Mouse (Mus musculus) forebrain, embryonic 15.5 days (tissue): Measurements from ENCODE around the gene Ubqln3. TPM values are rescaled to one million over a fixed set of nuclear protein-coding genes. Genes with fewer than 3 reads are reported as not detected.

ENCODE experiments used
- ATAC-seq: fragments of 200-750 bp; cut with Nextera tagmentation; replicated peaks from 2 replicates; pipeline ENCODE4 v1.8.0; 2017; ENCODE audit warnings: mild to moderate bottlenecking, moderate TSS enrichment, moderate library complexity
- H3K27ac ChIP-seq: fragments of 300-500 bp; sonication (generic); replicated peaks from 2 replicates; pipeline ENCODE4 v1.5.1; 2015; ENCODE audit warnings: mild to moderate bottlenecking, inconsistent platforms
- H3K27me3 ChIP-seq: fragments of 300-500 bp; sonication (generic); 2 replicates; pipeline ENCODE4 v1.6.1; 2015; ENCODE audit warnings: inconsistent platforms
- H3K36me3 ChIP-seq: fragments of 300-500 bp; sonication (generic); 2 replicates; pipeline ENCODE4 v1.6.1; 2015; ENCODE audit warnings: mild to moderate bottlenecking, inconsistent platforms
- H3K4me1 ChIP-seq: fragments of 300-500 bp; sonication (generic); 2 replicates; pipeline ENCODE4 v1.6.1; 2015; ENCODE audit warnings: inconsistent platforms
- H3K4me2 ChIP-seq: fragments of 300-500 bp; sonication (generic); replicated peaks from 2 replicates; pipeline ENCODE4 v1.6.1; 2015; ENCODE audit warnings: mild to moderate bottlenecking, inconsistent platforms
- H3K4me3 ChIP-seq: fragments of 300-500 bp; sonication (generic); 2 replicates; pipeline ENCODE4 v1.5.1; 2015; ENCODE audit warnings: mild to moderate bottlenecking, inconsistent platforms
- H3K9ac ChIP-seq: fragments of 300-500 bp; sonication (generic); replicated peaks from 2 replicates; pipeline ENCODE4 v1.6.1; 2015; ENCODE audit warnings: mild to moderate bottlenecking, inconsistent platforms
- H3K9me3 ChIP-seq: fragments of 300-500 bp; sonication (generic); 2 replicates; pipeline ENCODE4 v1.6.1; 2016; ENCODE audit warnings: inconsistent platforms
- WGBS: fragments of 180-500 bp; shearing (Covaris S2); methylation state at CpG from one replicate; pipeline ENCODE4 v1.1.7; 2015; ENCODE audit warnings: mixed read lengths; 5-methylcytosine and 5-hydroxymethylcytosine counted together
- polyA plus RNA-seq: library from polyadenylated mRNA; unstranded; fragments of >200 nt; fragmentation: Nextera tagmentation; extraction: Ambion mirVana; gene quantifications from 2 replicates; pipeline ENCODE4 v1.2.1, GENCODE M21; 2015

Ubqln3 gene
- polyA plus RNA-seq, 1 experiment from 2014 or later, result not detected

DNA sequence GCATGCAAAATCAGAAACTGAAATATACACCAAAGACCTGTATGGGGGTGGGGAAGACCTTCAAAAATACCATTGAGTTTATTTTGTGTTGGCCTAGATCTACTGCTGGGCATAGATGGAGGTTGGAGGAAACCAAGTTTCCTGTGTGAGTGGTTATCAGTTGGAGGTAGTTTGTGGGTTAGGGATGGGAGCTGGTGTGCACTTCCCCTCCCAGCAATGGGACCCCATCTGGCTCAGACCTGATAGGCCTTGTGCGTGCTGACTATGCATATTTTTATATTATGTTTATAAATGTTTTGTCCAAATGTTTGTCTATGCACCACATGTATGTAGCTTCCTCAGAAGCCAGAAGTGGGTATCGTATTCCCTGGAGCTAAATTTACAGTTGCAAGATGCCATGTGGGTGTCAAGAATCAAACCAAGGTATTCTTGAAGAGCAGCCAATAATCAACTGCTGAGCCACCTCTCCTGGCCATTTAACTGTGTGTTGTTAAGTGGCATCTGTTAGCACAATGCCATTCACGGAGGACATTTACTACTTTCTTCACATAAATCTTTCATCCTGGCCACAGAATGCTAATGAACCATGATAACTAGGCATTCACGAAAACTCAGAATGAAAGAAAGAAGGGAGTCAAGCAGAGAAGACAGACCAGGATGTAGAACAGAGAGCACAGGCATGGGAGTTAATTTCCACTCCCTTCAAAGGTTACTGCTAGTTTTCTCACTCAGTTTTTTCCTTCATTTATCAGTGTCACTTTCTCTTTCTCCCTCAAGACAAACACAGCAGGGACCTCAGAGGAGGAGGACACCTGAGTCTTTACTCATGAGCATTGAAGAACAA, 38.9 kb downstream of the Ubqln3 start:
- H3K9ac ChIP-seq, result no peak overlapping the region
- 56% methylated on average over 4 of the region's 4 CpGs for WGBS
- no peak overlapping the region for H3K4me2 ChIP-seq
- no peaks in the 10 kb centered on the region for H3K9me3 ChIP-seq
- H3K27ac ChIP-seq, result no peak overlapping the region
- H3K4me3 ChIP-seq, result no peak overlapping the region
- no peaks in the 10 kb centered on the region for H3K36me3 ChIP-seq
- ATAC-seq, result no peak
- H3K27me3 ChIP-seq, result no peaks in the 10 kb centered on the region
- no peaks in the 10 kb centered on the region for H3K4me1 ChIP-seq

Other genes starting within 250 kb of the Ubqln3 start
- not detected in 2 replicates for gene Olfr64, start 248.8 kb downstream of the Ubqln3 start, polyA plus RNA-seq
- not detected in 2 replicates for gene Olfr65, start 239.8 kb downstream of the Ubqln3 start, polyA plus RNA-seq
- not detected in 2 replicates for gene Olfr631, start 214.5 kb downstream of the Ubqln3 start, polyA plus RNA-seq
- not detected in 2 replicates for gene Olfr632, start 208.9 kb downstream of the Ubqln3 start, polyA plus RNA-seq
- gene Olfr633, start 198.8 kb downstream of the Ubqln3 start, polyA plus RNA-seq, result not detected in 2 replicates
- not detected in 2 replicates for gene Olfr635, start 172.1 kb downstream of the Ubqln3 start, polyA plus RNA-seq
- not detected in 2 replicates for gene Olfr638, start 144.5 kb downstream of the Ubqln3 start, polyA plus RNA-seq
- gene Olfr639, start 126.0 kb downstream of the Ubqln3 start, polyA plus RNA-seq, result not detected in 2 replicates
- gene Olfr640, start 117.7 kb downstream of the Ubqln3 start, polyA plus RNA-seq, result not detected in 2 replicates
- not detected in 2 replicates for gene Olfr641, start 107.8 kb downstream of the Ubqln3 start, polyA plus RNA-seq
- gene Olfr642, start 90.6 kb downstream of the Ubqln3 start, polyA plus RNA-seq, result not detected in 2 replicates
- not detected in 2 replicates for gene 4930516K23Rik, start 81.8 kb downstream of the Ubqln3 start, polyA plus RNA-seq
- gene Olfr644, start 71.4 kb downstream of the Ubqln3 start, polyA plus RNA-seq, result not detected in 2 replicates
- gene Olfr645, start 57.8 kb downstream of the Ubqln3 start, polyA plus RNA-seq, result not detected in 2 replicates
- gene Olfr646, start 38.4 kb downstream of the Ubqln3 start, polyA plus RNA-seq, result not detected in 2 replicates
- not detected in 2 replicates for gene Ubqln5, start 13.5 kb downstream of the Ubqln3 start, polyA plus RNA-seq
- gene Olfr643, start 5.9 kb downstream of the Ubqln3 start, polyA plus RNA-seq, result not detected in 2 replicates
- not detected in 2 replicates for gene Ubqlnl, start 7.3 kb upstream of the Ubqln3 start, polyA plus RNA-seq
- gene Olfm5, start 21.6 kb upstream of the Ubqln3 start, polyA plus RNA-seq, result not detected in 2 replicates
- 0.33 and 0.47 TPM in 2 replicates for gene Olfr648, start 40.1 kb upstream of the Ubqln3 start, polyA plus RNA-seq
- gene Olfr649, start 52.7 kb upstream of the Ubqln3 start, polyA plus RNA-seq, result not detected in 2 replicates
- gene Trim6, start 75.5 kb upstream of the Ubqln3 start, polyA plus RNA-seq, result 0.24 and 0.34 TPM in 2 replicates
- 0.46 and 0.62 TPM in 2 replicates for gene Trim34a, start 101.2 kb upstream of the Ubqln3 start, polyA plus RNA-seq
- 0.09 and 0.13 TPM in 2 replicates for gene Trim5, start 144.8 kb upstream of the Ubqln3 start, polyA plus RNA-seq
- 1.2 and 2.0 TPM in 2 replicates for gene Trim12a, start 172.2 kb upstream of the Ubqln3 start, polyA plus RNA-seq
- not detected in 2 replicates for gene Trim34b, start 186.2 kb upstream of the Ubqln3 start, polyA plus RNA-seq
- 0.80 and 0.98 TPM in 2 replicates for gene Trim12c, start 210.1 kb upstream of the Ubqln3 start, polyA plus RNA-seq
- gene Trim30b, start 226.6 kb upstream of the Ubqln3 start, polyA plus RNA-seq, result not detected in 2 replicates